17 mouse cellular contexts compared by ENCODE assay signal in genomic region chr5:74739435-74739834, GRCm38 (mm10). TPM values are rescaled to one million over a fixed set of nuclear protein-coding genes. Genes with fewer than 3 reads are reported as not detected.
A peak's percentile ranks its signal among the peaks of the same experiment; 100 is the strongest.
DNase-seq lines count a peak whose midpoint lies in the region; ATAC-seq lines count a peak whose summit lies in the region.
"Had no signal": no experiment of that assay in that cellular context is flagged by ENCODE, and none has a peak within 500 bp of the region (broad histone marks: within the 10 kb centered on the region; RNA-seq: fewer than 3 reads in every experiment).

No protein-coding gene starts in this region.

- 0 out of 2 replicates have a peak overlapping the region, but pooled peaks have one; percentile 1 for H3K4me2 ChIP-seq in limb, embryonic 12.5 days
- no peak overlapping the region; the same call in 1 of the 2 replicates for H3K4me2 ChIP-seq in limb, embryonic 15.5 days
- H3K4me2 ChIP-seq in liver, embryonic 11.5 days = no peak overlapping the region
- H3K4me2 ChIP-seq: midbrain, embryonic 12.5 days; neural tube, embryonic 13.5 days had no signal

- no peak overlapping the region for H3K4me3 ChIP-seq in limb, embryonic 12.5 days (replicated peaks)
- H3K4me3 ChIP-seq in limb, embryonic 10.5 days = no peak overlapping the region
- H3K4me3 ChIP-seq in embryonic facial prominence, embryonic 10.5 days = peak overlapping the region; percentile 2; the same call in 1 of the 2 replicates
- H3K4me3 ChIP-seq in limb, embryonic 15.5 days = no peak overlapping the region
- no peak overlapping the region for H3K4me3 ChIP-seq in liver, embryonic 11.5 days (ENCODE audit: low read depth, low read length)
- H3K4me3 ChIP-seq: forebrain, embryonic 10.5 days; left cerebral cortex, adult 2 months; midbrain, embryonic 12.5 days; neural tube, embryonic 13.5 days had no signal

- H3K27me3 ChIP-seq in limb, embryonic 12.5 days = no peaks in the 10 kb centered on the region
- no peaks in the 10 kb centered on the region for H3K27me3 ChIP-seq in limb, embryonic 10.5 days (ENCODE audit: low read depth, poor library complexity, severe bottlenecking)
- no peaks in the 10 kb centered on the region for H3K27me3 ChIP-seq in embryonic facial prominence, embryonic 10.5 days (replicated peaks; ENCODE audit: low read depth, poor library complexity, severe bottlenecking)
- H3K27me3 ChIP-seq in limb, embryonic 15.5 days = no peaks in the 10 kb centered on the region
- no peaks in the 10 kb centered on the region for H3K27me3 ChIP-seq in liver, embryonic 11.5 days (replicated peaks; ENCODE audit: control insufficient read depth, insufficient read depth, low read length)
- H3K27me3 ChIP-seq: neural tube, embryonic 13.5 days had no signal

- no peaks in the 10 kb centered on the region for H3K36me3 ChIP-seq in limb, embryonic 12.5 days
- H3K36me3 ChIP-seq in limb, embryonic 10.5 days = no peaks in the 10 kb centered on the region
- no peaks in the 10 kb centered on the region for H3K36me3 ChIP-seq in embryonic facial prominence, embryonic 10.5 days (replicated peaks)
- H3K36me3 ChIP-seq in limb, embryonic 15.5 days = no peaks in the 10 kb centered on the region
- H3K36me3 ChIP-seq in liver, embryonic 11.5 days (ENCODE audit: control insufficient read depth, insufficient read depth, low read length) = no peaks in the 10 kb centered on the region
- H3K36me3 ChIP-seq: forebrain, embryonic 10.5 days; G1E; midbrain, embryonic 12.5 days; neural tube, embryonic 13.5 days had no signal

- ATAC-seq in limb, embryonic 12.5 days (ENCODE audit: insufficient number of reproducible peaks, insufficient read depth, low FRiP score, low TSS enrichment, low read depth) = no peak
- ATAC-seq in limb, embryonic 15.5 days (ENCODE audit: insufficient number of reproducible peaks, low FRiP score, low TSS enrichment, low read depth) = no peak
- no peak for ATAC-seq in liver, embryonic 11.5 days (replicated peaks; ENCODE audit: low FRiP score)

- DNase-seq in frontal cortex, postnatal 36 days (ENCODE audit: low spot score in 2 of 2) = peak; percentile 4 to 9
- DNase-seq in frontal cortex, postnatal 25 days (ENCODE audit: low spot score in 2 of 2) = no peak
- no peak for DNase-seq in limb, embryonic 10.5 days (ENCODE audit: low spot score)
- DNase-seq in embryonic facial prominence, embryonic 10.5 days (ENCODE audit: low spot score) = no peak
- no peak for DNase-seq in liver, embryonic 11.5 days (ENCODE audit: low spot score)
- DNase-seq in B cell, adult 2 months = no peak
- DNase-seq: adrenal gland, postnatal 25 days; gastrocnemius, postnatal 10 days; kidney, adult 2 months had no signal

- H3K27ac ChIP-seq in limb, embryonic 12.5 days = peak overlapping the region; percentile 35; the same call in 1 of the 2 replicates
- H3K27ac ChIP-seq in limb, embryonic 10.5 days = no peak overlapping the region
- H3K27ac ChIP-seq in embryonic facial prominence, embryonic 10.5 days (replicated peaks) = no peak overlapping the region
- 0 out of 2 replicates have a peak overlapping the region, but pooled peaks have one; percentile 24 for H3K27ac ChIP-seq in limb, embryonic 15.5 days
- H3K27ac ChIP-seq in liver, embryonic 11.5 days (ENCODE audit: low read depth, low read length) = no peak overlapping the region
- H3K27ac ChIP-seq: forebrain, embryonic 10.5 days; left cerebral cortex, adult 2 months; liver, embryonic 14.5 days; midbrain, embryonic 12.5 days; neural tube, embryonic 13.5 days had no signal

- peaks cover 22% of the 10 kb centered on the region for H3K4me1 ChIP-seq in limb, embryonic 12.5 days (replicated peaks)
- H3K4me1 ChIP-seq in limb, embryonic 10.5 days = peaks cover 22% of the 10 kb centered on the region
- H3K4me1 ChIP-seq in embryonic facial prominence, embryonic 10.5 days = peaks cover 29% of the 10 kb centered on the region
- peaks cover 15% of the 10 kb centered on the region for H3K4me1 ChIP-seq in limb, embryonic 15.5 days
- H3K4me1 ChIP-seq in liver, embryonic 11.5 days (replicated peaks; ENCODE audit: control insufficient read depth, insufficient read depth, low read length) = no peaks in the 10 kb centered on the region
- H3K4me1 ChIP-seq: midbrain, embryonic 12.5 days; neural tube, embryonic 13.5 days had no signal

- no peak overlapping the region for H3K9ac ChIP-seq in limb, embryonic 12.5 days (replicated peaks)
- no peak overlapping the region for H3K9ac ChIP-seq in limb, embryonic 15.5 days
- H3K9ac ChIP-seq in liver, embryonic 11.5 days (ENCODE audit: low read depth, low read length) = no peak overlapping the region
- H3K9ac ChIP-seq: liver, embryonic 14.5 days; midbrain, embryonic 12.5 days; neural tube, embryonic 13.5 days had no signal

- WGBS in limb, embryonic 12.5 days = 33% methylated on average over 12 of the region's 12 CpGs
- WGBS in limb, embryonic 10.5 days = 58% methylated on average over 12 of the region's 12 CpGs
- WGBS in embryonic facial prominence, embryonic 10.5 days = 56% methylated on average over 12 of the region's 12 CpGs
- WGBS in limb, embryonic 15.5 days = 16% methylated on average over 12 of the region's 12 CpGs
- WGBS in liver, embryonic 11.5 days = 68% methylated on average over 12 of the region's 12 CpGs

- no peaks in the 10 kb centered on the region for H3K9me3 ChIP-seq in limb, embryonic 12.5 days
- H3K9me3 ChIP-seq in limb, embryonic 10.5 days (replicated peaks) = no peaks in the 10 kb centered on the region
- H3K9me3 ChIP-seq in embryonic facial prominence, embryonic 10.5 days = no peaks in the 10 kb centered on the region
- H3K9me3 ChIP-seq in limb, embryonic 15.5 days = no peaks in the 10 kb centered on the region
- H3K9me3 ChIP-seq in liver, embryonic 11.5 days (ENCODE audit: control insufficient read depth, low read length) = no peaks in the 10 kb centered on the region
- H3K9me3 ChIP-seq: forebrain, embryonic 10.5 days; G1E; midbrain, embryonic 12.5 days; neural tube, embryonic 13.5 days had no signal

RNA-seq across cellular contexts. Expression of gene Lnx1, which starts 36.7 kb away (rescaled TPM):
- polyA plus RNA-seq in limb, embryonic 12.5 days (2016; fragmentation: Nextera tagmentation; extraction: Ambion mirVana) = 1.5 and 1.6 TPM in 2 replicates
- 1.8 and 2.0 TPM in 2 replicates for polyA plus RNA-seq in limb, embryonic 10.5 days (2016; fragmentation: Nextera tagmentation; extraction: Ambion mirVana)
- 1.7 TPM in 2 replicates for polyA plus RNA-seq in embryonic facial prominence, embryonic 10.5 days (2016; fragmentation: Nextera tagmentation; extraction: Ambion mirVana)
- polyA plus RNA-seq in limb, embryonic 15.5 days (2015; fragmentation: Nextera tagmentation; extraction: Ambion mirVana) = 1.2 and 1.3 TPM in 2 replicates
- 0.49 and 0.52 TPM in 2 replicates for polyA plus RNA-seq in liver, embryonic 11.5 days (2014; fragmentation: Nextera tagmentation; extraction: Ambion mirVana)
- polyA plus RNA-seq: G1E had no signal

Comparison
In these comparisons a context has a peak if more than half of its experiments do, and no peak if none do; other contexts are left out.
1. DNase-seq: peak in frontal cortex, postnatal 36 days (2 of 2); none in frontal cortex, postnatal 25 days (0 of 2), limb, embryonic 10.5 days (single experiment), embryonic facial prominence, embryonic 10.5 days (single experiment), liver, embryonic 11.5 days (single experiment) and B cell, adult 2 months (0 of 2).
2. H3K27ac ChIP-seq: peak in limb, embryonic 12.5 days (single experiment) and limb, embryonic 15.5 days (single experiment); none in limb, embryonic 10.5 days (single experiment), embryonic facial prominence, embryonic 10.5 days (single experiment) and liver, embryonic 11.5 days (single experiment).